Mouse (Mus musculus) hindbrain, embryonic 12.5 days (tissue): Measurements from ENCODE around the gene Dennd1c. TPM values are rescaled to one million over a fixed set of nuclear protein-coding genes. Genes with fewer than 3 reads are reported as not detected.

ENCODE experiments used
- ATAC-seq: fragments of 200-750 bp; cut with Nextera tagmentation; 2 replicates; pipeline ENCODE4 v1.8.0; 2017; ENCODE audit warnings: moderate TSS enrichment; ENCODE audit not compliant: low FRiP score
- H3K27ac ChIP-seq: fragments of 300-500 bp; sonication (generic); 2 replicates; pipeline ENCODE4 v1.5.1; 2016; ENCODE audit warnings: mild to moderate bottlenecking
- H3K27me3 ChIP-seq: fragments of 300-500 bp; sonication (generic); 2 replicates; pipeline ENCODE4 v1.6.1; 2016; ENCODE audit warnings: mild to moderate bottlenecking
- H3K36me3 ChIP-seq: fragments of 300-500 bp; sonication (generic); 2 replicates; pipeline ENCODE4 v1.6.1; 2016; ENCODE audit warnings: mild to moderate bottlenecking
- H3K4me1 ChIP-seq: fragments of 300-500 bp; sonication (generic); 2 replicates; pipeline ENCODE4 v1.6.1; 2016
- H3K4me2 ChIP-seq: fragments of 300-500 bp; sonication (generic); replicated peaks from 2 replicates; pipeline ENCODE4 v1.6.1; 2016; ENCODE audit warnings: mild to moderate bottlenecking
- H3K4me3 ChIP-seq: fragments of 300-500 bp; sonication (generic); 2 replicates; pipeline ENCODE4 v1.5.1; 2016; ENCODE audit warnings: mild to moderate bottlenecking
- H3K9ac ChIP-seq: fragments of 300-500 bp; sonication (generic); 2 replicates; pipeline ENCODE4 v1.6.1; 2016; ENCODE audit warnings: mild to moderate bottlenecking, moderate library complexity
- H3K9me3 ChIP-seq: fragments of 300-500 bp; sonication (generic); replicated peaks from 2 replicates; pipeline ENCODE4 v1.6.1; 2016; ENCODE audit warnings: mild to moderate bottlenecking
- WGBS: fragments of 180-500 bp; shearing (Covaris S2); methylation state at CpG from one replicate; pipeline ENCODE4 v1.1.7; 2016; 5-methylcytosine and 5-hydroxymethylcytosine counted together
- polyA plus RNA-seq: library from polyadenylated mRNA; unstranded; fragments of >200 nt; fragmentation: Nextera tagmentation; extraction: Ambion mirVana; gene quantifications from 2 replicates; pipeline ENCODE4 v1.2.1, GENCODE M21; 2016

The Dennd1c gene
- polyA plus RNA-seq, 1 experiment from 2014 or later, result 3.7 TPM

- Histone ChIP-seq H3K36me3 (peaks cover 31% of the 10 kb centered on the region), H3K27me3 (peaks cover 3% of the 10 kb centered on the region; the same call in 1 of the 2 replicates), H3K27ac (no peak overlapping the region), H3K4me2 (peak overlapping the region; percentile 64), H3K4me1 (peaks cover 24% of the 10 kb centered on the region), H3K9me3 (no peaks in the 10 kb centered on the region), H3K9ac (no peak overlapping the region), H3K4me3 (peak overlapping the region; percentile 54)
- WGBS, result 84% methylated on average over 11 of the region's 11 CpGs
- ATAC-seq, result no peak
These were observed 7.8 kb upstream of the Dennd1c start for GRCm38 (mm10) chr17:57085970-57086757.

GRCm38 (mm10) chr17:57082481-57082880 lies 4.2 kb upstream of the Dennd1c start:
- H3K36me3 ChIP-seq, result peaks cover 42% of the 10 kb centered on the region

GRCm38 (mm10) chr17:57081234-57081842 lies 3.0 kb upstream of the Dennd1c start:
- WGBS, result 93% methylated on average over 31 of the region's 31 CpGs
- no peak overlapping the region for H3K4me3 ChIP-seq
- H3K4me2 ChIP-seq, result no peak overlapping the region
- no peak overlapping the region for H3K9ac ChIP-seq
- no peak overlapping the region for H3K27ac ChIP-seq
- no peaks in the 10 kb centered on the region for H3K9me3 ChIP-seq
- no peaks in the 10 kb centered on the region for H3K27me3 ChIP-seq
- ATAC-seq, result no peak
- peaks cover 19% of the 10 kb centered on the region for H3K4me1 ChIP-seq
- H3K36me3 ChIP-seq, result peaks cover 42% of the 10 kb centered on the region

More at GRCm38 (mm10) chr17:57082481-57082880, 4.2 kb upstream of the Dennd1c start:
- Histone ChIP-seq H3K27ac (no peak overlapping the region), H3K9me3 (no peaks in the 10 kb centered on the region), H3K9ac (no peak overlapping the region), H3K27me3 (no peaks in the 10 kb centered on the region), H3K4me1 (peaks cover 28% of the 10 kb centered on the region), H3K4me2 (no peak overlapping the region), H3K4me3 (no peak overlapping the region)
- no peak for ATAC-seq
- WGBS, result 84% methylated on average over 5 of the region's 5 CpGs

GRCm38 (mm10) chr17:57079919-57080318 lies 1.6 kb upstream of the Dennd1c start:
- ATAC-seq, result no peak
- Histone ChIP-seq H3K4me2 (no peak overlapping the region), H3K27ac (no peak overlapping the region), H3K27me3 (no peaks in the 10 kb centered on the region), H3K36me3 (peaks cover 36% of the 10 kb centered on the region), H3K9ac (no peak overlapping the region), H3K4me1 (peaks cover 13% of the 10 kb centered on the region; the same call in 1 of the 2 replicates), H3K4me3 (no peak overlapping the region), H3K9me3 (no peaks in the 10 kb centered on the region)
- 70% methylated on average over 3 of the region's 3 CpGs for WGBS

GRCm38 (mm10) chr17:57076916-57077315 lies 1.4 kb downstream of the Dennd1c start:
- no peak for ATAC-seq
- Histone ChIP-seq H3K27ac (no peak overlapping the region), H3K4me1 (0 out of 2 replicates have a peak, but pooled peaks cover 5% of the 10 kb centered on the region), H3K4me3 (no peak overlapping the region), H3K27me3 (no peaks in the 10 kb centered on the region), H3K9ac (no peak overlapping the region), H3K9me3 (no peaks in the 10 kb centered on the region), H3K4me2 (no peak overlapping the region), H3K36me3 (peaks cover 17% of the 10 kb centered on the region)
- 52% methylated on average over 3 of the region's 3 CpGs for WGBS

- under 1% methylated on average over 10 of the region's 11 CpGs for WGBS
- peak overlapping the region; percentile 32 for H3K9ac ChIP-seq
- H3K27me3 ChIP-seq, result peaks cover 3% of the 10 kb centered on the region; the same call in 1 of the 2 replicates
- 0 out of 2 replicates have a peak overlapping the region, but pooled peaks have one; percentile 20 for H3K4me3 ChIP-seq
- no peaks in the 10 kb centered on the region for H3K9me3 ChIP-seq
- H3K4me1 ChIP-seq, result peaks cover 9% of the 10 kb centered on the region
- peak; percentile 47 for ATAC-seq
- H3K36me3 ChIP-seq, result no peaks in the 10 kb centered on the region
- H3K27ac ChIP-seq, result no peak overlapping the region
- peak overlapping the region; percentile 38 for H3K4me2 ChIP-seq
These were observed 7.6 kb downstream of the Dennd1c start for GRCm38 (mm10) chr17:57070699-57071098.

- Histone ChIP-seq H3K4me1 (peaks cover 12% of the 10 kb centered on the region), H3K27me3 (peaks cover 6% of the 10 kb centered on the region), H3K9me3 (no peaks in the 10 kb centered on the region), H3K4me3 (peak overlapping the region; percentile 20; the same call in 1 of the 2 replicates), H3K27ac (no peak overlapping the region), H3K9ac (peak overlapping the region; percentile 32), H3K36me3 (no peaks in the 10 kb centered on the region), H3K4me2 (peak overlapping the region; percentile 38)
- 14% methylated on average over 9 of the region's 9 CpGs for WGBS
- ATAC-seq, result 0 out of 2 replicates have a peak, but pooled peaks have one; percentile 49
These were observed 8.0 kb downstream of the Dennd1c start for GRCm38 (mm10) chr17:57070272-57070671.

- no peak for ATAC-seq
These were observed 11.4 kb downstream of the Dennd1c start for GRCm38 (mm10) chr17:57066908-57067307.

GRCm38 (mm10) chr17:57063031-57063430 lies 15.3 kb downstream of the Dennd1c start:
- no peak overlapping the region for H3K9ac ChIP-seq
- H3K9me3 ChIP-seq, result no peaks in the 10 kb centered on the region
- peaks cover 50% of the 10 kb centered on the region for H3K27me3 ChIP-seq
- no peak overlapping the region for H3K4me2 ChIP-seq
- WGBS, result 8% methylated on average over 8 of the region's 8 CpGs
- no peak for ATAC-seq
- H3K4me1 ChIP-seq, result peaks cover 23% of the 10 kb centered on the region
- no peak overlapping the region for H3K27ac ChIP-seq
- H3K36me3 ChIP-seq, result no peaks in the 10 kb centered on the region
- H3K4me3 ChIP-seq, result no peak overlapping the region

More at GRCm38 (mm10) chr17:57066908-57067307, 11.4 kb downstream of the Dennd1c start:
- Histone ChIP-seq H3K4me2 (no peak overlapping the region), H3K4me3 (no peak overlapping the region), H3K9me3 (no peaks in the 10 kb centered on the region), H3K36me3 (no peaks in the 10 kb centered on the region), H3K27me3 (peaks cover 38% of the 10 kb centered on the region), H3K27ac (no peak overlapping the region), H3K4me1 (peaks cover 19% of the 10 kb centered on the region), H3K9ac (no peak overlapping the region)
- WGBS, result 65% methylated on average over 5 of the region's 5 CpGs

GRCm38 (mm10) chr17:57062548-57062947 lies 15.8 kb downstream of the Dennd1c start:
- Histone ChIP-seq H3K27me3 (peaks cover 50% of the 10 kb centered on the region), H3K4me3 (peak overlapping the region; percentile 17), H3K9ac (no peak overlapping the region), H3K4me2 (peak overlapping the region; percentile 36), H3K27ac (no peak overlapping the region), H3K4me1 (peaks cover 25% of the 10 kb centered on the region), H3K9me3 (no peaks in the 10 kb centered on the region), H3K36me3 (no peaks in the 10 kb centered on the region)
- ATAC-seq, result no peak
- under 1% methylated on average over 22 of the region's 22 CpGs for WGBS

GRCm38 (mm10) chr17:57062011-57062521 lies 16.2 kb downstream of the Dennd1c start:
- no peaks in the 10 kb centered on the region for H3K36me3 ChIP-seq
- no peak for ATAC-seq
- no peak overlapping the region for H3K27ac ChIP-seq
- peaks cover 50% of the 10 kb centered on the region for H3K27me3 ChIP-seq
- peaks cover 25% of the 10 kb centered on the region for H3K4me1 ChIP-seq
- peak overlapping the region; percentile 36 for H3K4me2 ChIP-seq
- 2% methylated on average over 36 of the region's 39 CpGs for WGBS
- H3K9ac ChIP-seq, result no peak overlapping the region
- H3K4me3 ChIP-seq, result peak overlapping the region; percentile 17
- no peaks in the 10 kb centered on the region for H3K9me3 ChIP-seq

- Histone ChIP-seq H3K9ac (no peak overlapping the region), H3K4me2 (peak overlapping the region; percentile 85), H3K36me3 (peaks cover 3% of the 10 kb centered on the region; the same call in 1 of the 2 replicates), H3K4me3 (peak overlapping the region; percentile 65), H3K27me3 (peaks cover 47% of the 10 kb centered on the region), H3K27ac (no peak overlapping the region), H3K4me1 (peaks cover 25% of the 10 kb centered on the region), H3K9me3 (no peaks in the 10 kb centered on the region)
- ATAC-seq, result no peak
- 38% methylated on average over 10 of the region's 10 CpGs for WGBS
These were observed 17.2 kb downstream of the Dennd1c start for GRCm38 (mm10) chr17:57061069-57061468.
